Mouse (Mus musculus) neural tube, embryonic 14.5 days (tissue): ENCODE measurements at regions not wholly inside any gene's neighbourhood (a gene's known extent, or its start where the extent isn't known, plus 50 kb on each side); places are given as distances from the start of the nearest gene placed in this dataset.
A peak's percentile ranks its signal among the peaks of the same experiment; 100 is the strongest.

Experiments used
- ATAC-seq: fragments of 200-750 bp; cut with Nextera tagmentation; 2 replicates; pipeline ENCODE4 v1.8.0; 2017; ENCODE audit warnings: low read depth, mild to moderate bottlenecking, moderate TSS enrichment, moderate library complexity
- H3K27ac ChIP-seq: fragments of 300-500 bp; sonication (generic); 2 replicates; pipeline ENCODE4 v1.5.1; 2014; ENCODE audit warnings: low read depth, mild to moderate bottlenecking, control low read depth, low read length, moderate library complexity, mixed read lengths
- H3K27me3 ChIP-seq: fragments of 300-500 bp; sonication (generic); 2 replicates; pipeline ENCODE4 v1.6.1; 2014; ENCODE audit warnings: low read length; ENCODE audit not compliant: control insufficient read depth, insufficient read depth
- H3K36me3 ChIP-seq: fragments of 300-500 bp; sonication (generic); 2 replicates; pipeline ENCODE4 v1.6.1; 2014; ENCODE audit warnings: low read length, mixed read lengths; ENCODE audit not compliant: control insufficient read depth, insufficient read depth
- H3K4me1 ChIP-seq: fragments of 300-500 bp; sonication (generic); 2 replicates; pipeline ENCODE4 v1.6.1; 2014; ENCODE audit warnings: low read length; ENCODE audit not compliant: control insufficient read depth, insufficient read depth
- H3K4me2 ChIP-seq: fragments of 300-500 bp; sonication (generic); 2 replicates; pipeline ENCODE4 v1.6.1; 2014; ENCODE audit warnings: mild to moderate bottlenecking, low read depth, low read length, control low read depth
- H3K4me3 ChIP-seq: fragments of 300-500 bp; sonication (generic); 2 replicates; pipeline ENCODE4 v1.5.1; 2014; ENCODE audit warnings: low read depth, low read length, control low read depth, mixed read lengths
- H3K9ac ChIP-seq: fragments of 300-500 bp; sonication (generic); replicated peaks from 2 replicates; pipeline ENCODE4 v1.6.1; 2014; ENCODE audit warnings: low read depth, mild to moderate bottlenecking, control low read depth, low read length, mixed read lengths
- H3K9me3 ChIP-seq: fragments of 300-500 bp; sonication (generic); 2 replicates; pipeline ENCODE4 v1.6.1; 2016; ENCODE audit warnings: low read length; ENCODE audit not compliant: control insufficient read depth
- WGBS: fragments of 180-500 bp; shearing (Covaris S2); extraction: QIAGEN DNeasy Blood & Tissue Kit; methylation state at CpG from one replicate; pipeline ENCODE4 v1.1.7; 2014; 5-methylcytosine and 5-hydroxymethylcytosine counted together

DNA sequence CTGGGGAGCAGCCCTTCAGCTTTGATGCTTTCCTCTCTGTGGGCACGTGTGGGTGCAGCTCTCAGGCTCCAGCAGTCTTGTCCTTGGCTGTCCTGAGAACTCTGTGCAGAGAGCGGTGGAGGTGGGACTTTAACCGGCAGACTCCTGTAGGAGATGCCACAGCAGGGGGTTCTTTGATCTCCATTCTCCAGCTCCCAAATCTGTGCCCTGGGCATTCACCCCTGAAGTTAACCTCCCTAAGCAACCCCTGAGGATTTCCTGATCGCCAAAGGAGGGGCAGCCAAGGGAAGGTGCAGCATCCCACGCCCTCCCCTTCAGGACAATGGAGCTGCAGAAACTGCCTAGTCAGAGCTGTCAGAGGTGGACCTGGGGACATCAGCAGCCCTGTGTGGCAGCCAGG, 73.2 kb upstream of the Spaca7 start:
- WGBS = 16% methylated on average over 5 of the region's 5 CpGs
- Histone ChIP-seq H3K27me3 (peaks cover 14% of the 10 kb centered on the region), H3K27ac (no peak overlapping the region), H3K9me3 (no peaks in the 10 kb centered on the region), H3K4me3 (no peak overlapping the region), H3K9ac (no peak overlapping the region), H3K36me3 (no peaks in the 10 kb centered on the region), H3K4me2 (no peak overlapping the region), H3K4me1 (peaks cover 11% of the 10 kb centered on the region; the same call in 1 of the 2 replicates)
- no peak for ATAC-seq

DNA sequence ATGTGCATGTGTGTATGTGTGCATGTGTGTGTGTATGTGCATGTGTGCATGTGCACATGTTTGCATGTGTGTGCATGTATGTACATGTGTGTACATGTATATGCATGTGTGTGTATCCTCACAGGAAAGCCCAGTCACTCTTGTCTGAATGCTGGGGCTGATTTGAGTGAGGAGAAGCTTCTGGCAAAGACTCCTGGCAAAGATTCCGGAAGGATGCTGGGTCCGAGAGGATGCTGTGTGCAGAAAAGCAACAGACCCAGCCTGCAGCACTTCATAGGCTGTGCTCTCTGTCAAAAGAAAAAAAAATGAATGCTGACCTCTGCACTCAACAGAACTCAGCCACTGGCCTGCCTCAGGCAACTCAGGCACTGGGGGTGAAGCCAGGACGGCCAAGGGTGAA, 72.5 kb upstream of the Spaca7 start:
- 52% methylated on average over 3 of the region's 3 CpGs for WGBS
- peaks cover 18% of the 10 kb centered on the region for H3K27me3 ChIP-seq
- no peak for ATAC-seq

DNA sequence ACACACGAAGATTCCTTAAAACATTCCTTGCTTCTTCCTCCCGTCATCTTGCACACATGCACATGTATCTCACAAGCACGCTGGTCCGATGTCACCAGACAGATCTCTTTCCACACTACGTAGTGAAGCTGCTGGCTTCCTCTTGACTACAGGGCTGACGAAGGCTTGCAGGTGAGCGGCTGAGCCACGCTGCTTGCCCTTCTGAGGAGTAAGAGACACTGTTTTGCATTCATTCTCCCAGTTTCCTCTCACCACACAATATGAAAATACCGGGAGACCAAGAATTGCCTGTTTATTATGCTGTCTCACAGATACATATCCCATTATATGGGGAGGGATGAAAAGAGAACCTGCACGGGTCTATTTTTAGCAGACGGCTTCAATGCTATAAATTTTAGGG, 71.0 kb upstream of the Spaca7 start:
- Histone ChIP-seq H3K27ac (no peak overlapping the region), H3K4me2 (peak overlapping the region; percentile 49), H3K9me3 (no peaks in the 10 kb centered on the region), H3K36me3 (no peaks in the 10 kb centered on the region), H3K4me1 (peaks cover 11% of the 10 kb centered on the region; the same call in 1 of the 2 replicates), H3K27me3 (peaks cover 18% of the 10 kb centered on the region), H3K4me3 (peak overlapping the region; percentile 23), H3K9ac (0 out of 2 replicates have a peak overlapping the region, but pooled peaks have one; percentile 37)
- WGBS = 3% methylated on average over 11 of the region's 11 CpGs
- no peak for ATAC-seq

More for the DNA sequence above, 72.5 kb upstream of the Spaca7 start:
- Histone ChIP-seq H3K9ac (no peak overlapping the region), H3K36me3 (no peaks in the 10 kb centered on the region), H3K4me1 (peaks cover 11% of the 10 kb centered on the region; the same call in 1 of the 2 replicates), H3K9me3 (no peaks in the 10 kb centered on the region), H3K27ac (no peak overlapping the region), H3K4me2 (no peak overlapping the region), H3K4me3 (no peak overlapping the region)

DNA sequence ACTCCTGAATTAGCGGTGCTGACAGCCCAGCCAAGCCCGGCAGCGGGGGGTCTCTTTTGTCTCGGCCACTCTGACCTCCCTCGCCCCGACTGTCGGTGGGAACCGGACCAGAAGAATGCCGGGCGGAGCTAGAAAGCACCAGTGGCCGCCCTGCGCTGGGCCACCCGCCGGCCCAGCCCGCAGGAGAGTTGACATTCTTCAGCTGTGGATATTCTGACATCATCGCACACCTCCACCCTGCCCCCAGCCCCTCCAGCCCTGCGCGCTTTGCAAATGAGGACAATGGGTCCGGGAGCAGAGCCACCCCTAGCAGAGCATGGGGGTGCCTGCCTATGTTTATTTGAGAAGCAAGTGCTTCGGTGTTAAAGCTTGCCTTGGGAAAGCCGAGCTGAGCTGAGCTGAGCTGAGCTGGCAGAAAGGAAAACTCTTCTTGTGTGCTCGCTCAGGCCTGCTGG, 70.5 kb upstream of the Spaca7 start:
- H3K4me1 ChIP-seq = peaks cover 11% of the 10 kb centered on the region; the same call in 1 of the 2 replicates
- H3K4me2 ChIP-seq = peak overlapping the region; percentile 49
- peak overlapping the region; percentile 23 for H3K4me3 ChIP-seq
- no peaks in the 10 kb centered on the region for H3K36me3 ChIP-seq
- no peaks in the 10 kb centered on the region for H3K9me3 ChIP-seq
- H3K27me3 ChIP-seq = peaks cover 18% of the 10 kb centered on the region
- peak overlapping the region; percentile 37; the same call in 1 of the 2 replicates for H3K9ac ChIP-seq
- peak; percentile 70 for ATAC-seq
- WGBS = under 1% methylated on average over 22 of the region's 22 CpGs
- H3K27ac ChIP-seq = no peak overlapping the region

DNA sequence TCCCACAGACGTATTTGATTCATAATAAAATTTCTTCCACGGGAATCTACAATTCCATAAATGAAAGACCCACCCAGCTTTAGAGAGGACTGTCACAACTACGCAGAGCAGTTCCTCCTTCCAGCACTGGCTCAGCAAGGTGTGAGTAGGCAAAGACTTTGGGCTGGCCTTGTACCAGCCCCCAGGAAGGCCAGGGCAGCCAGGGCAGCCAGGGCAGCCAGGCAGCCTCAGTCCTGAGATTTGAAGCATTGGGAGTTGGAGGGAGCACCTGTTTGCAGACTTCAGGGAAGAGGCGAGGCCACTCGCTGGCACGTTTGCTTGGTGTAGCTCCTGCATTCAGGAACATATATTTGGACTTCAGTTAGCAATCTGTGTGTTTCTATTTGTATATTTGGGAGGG, 70.0 kb upstream of the Spaca7 start:
- peak overlapping the region; percentile 49; the same call in 1 of the 2 replicates for H3K4me2 ChIP-seq
- H3K36me3 ChIP-seq = no peaks in the 10 kb centered on the region
- H3K9ac ChIP-seq = no peak overlapping the region
- peaks cover 11% of the 10 kb centered on the region; the same call in 1 of the 2 replicates for H3K4me1 ChIP-seq
- H3K27ac ChIP-seq = no peak overlapping the region
- peak overlapping the region; percentile 23; the same call in 1 of the 2 replicates for H3K4me3 ChIP-seq
- no peaks in the 10 kb centered on the region for H3K9me3 ChIP-seq
- 7% methylated on average over 6 of the region's 6 CpGs for WGBS
- peaks cover 18% of the 10 kb centered on the region for H3K27me3 ChIP-seq
- ATAC-seq = no peak; the same call in 1 of the 2 replicates

DNA sequence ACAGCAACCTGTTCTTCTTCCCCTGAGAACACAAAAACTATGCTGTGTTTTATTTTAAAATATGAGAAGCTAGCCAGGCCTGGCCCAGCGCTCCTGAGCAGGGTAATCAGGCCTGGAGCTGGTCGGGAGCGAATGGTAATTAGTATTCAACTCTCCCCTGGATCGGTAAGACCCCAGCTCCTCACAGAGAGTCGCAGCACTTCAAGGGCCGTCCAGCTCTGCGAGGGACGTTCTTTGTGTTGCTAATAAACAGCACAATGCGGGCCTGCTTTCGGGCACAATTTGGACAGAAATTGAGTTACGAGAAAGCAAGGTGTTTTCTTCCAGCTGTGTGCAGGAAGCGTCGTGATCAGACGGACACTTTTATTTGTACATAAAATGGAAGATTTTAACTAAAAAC, 69.5 kb upstream of the Spaca7 start:
- peaks cover 11% of the 10 kb centered on the region; the same call in 1 of the 2 replicates for H3K4me1 ChIP-seq
- peaks cover 18% of the 10 kb centered on the region for H3K27me3 ChIP-seq
- no peak for ATAC-seq
- H3K9ac ChIP-seq = no peak overlapping the region
- H3K9me3 ChIP-seq = no peaks in the 10 kb centered on the region
- H3K36me3 ChIP-seq = no peaks in the 10 kb centered on the region
- H3K4me2 ChIP-seq = no peak overlapping the region
- H3K27ac ChIP-seq = no peak overlapping the region
- 2% methylated on average over 14 of the region's 14 CpGs for WGBS
- H3K4me3 ChIP-seq = no peak overlapping the region

DNA sequence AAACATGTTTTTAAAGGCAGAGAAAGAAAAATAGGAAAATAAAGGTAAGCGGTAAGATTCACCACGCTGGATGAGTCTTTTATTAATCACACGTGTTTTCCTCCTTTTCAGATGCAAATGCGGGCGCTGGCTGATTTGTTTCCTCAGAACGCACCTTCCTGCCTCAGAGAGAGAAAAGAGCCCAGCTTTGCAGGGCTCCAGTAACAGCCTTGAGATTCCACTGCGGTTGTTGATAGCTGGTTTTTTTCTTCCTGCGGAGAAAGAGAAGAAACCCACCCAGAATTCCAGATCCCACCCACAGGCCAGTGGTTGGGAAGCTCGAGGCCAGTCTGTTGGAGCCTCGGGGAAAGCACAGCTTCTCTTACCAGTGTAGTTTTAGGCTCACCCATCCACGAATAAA, 68.6 kb upstream of the Spaca7 start:
- Histone ChIP-seq H3K27me3 (peaks cover 18% of the 10 kb centered on the region), H3K9me3 (no peaks in the 10 kb centered on the region), H3K4me1 (peaks cover 11% of the 10 kb centered on the region; the same call in 1 of the 2 replicates)

DNA sequence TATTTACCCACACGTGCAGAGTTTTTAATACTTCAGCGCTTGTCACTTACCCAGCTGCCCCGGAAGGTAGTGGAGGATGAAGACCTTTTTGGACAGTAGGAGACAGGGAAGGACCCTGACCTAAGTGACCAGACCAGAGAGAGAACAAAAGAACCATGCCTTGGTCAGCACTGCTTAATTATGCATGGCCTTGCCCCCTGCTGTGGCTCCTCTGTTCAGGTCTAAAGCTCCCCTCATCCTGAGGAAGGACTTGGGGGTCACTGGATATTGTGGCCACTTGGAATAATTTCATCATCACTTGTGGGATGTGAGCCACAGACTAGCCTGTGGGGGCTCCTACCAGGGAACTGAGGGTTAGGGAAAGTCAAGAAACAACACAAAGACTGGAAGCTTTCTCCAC, 68.1 kb upstream of the Spaca7 start:
- no peaks in the 10 kb centered on the region for H3K9me3 ChIP-seq
- no peak overlapping the region for H3K27ac ChIP-seq
- ATAC-seq = no peak
- H3K27me3 ChIP-seq = peaks cover 18% of the 10 kb centered on the region
- peaks cover 11% of the 10 kb centered on the region; the same call in 1 of the 2 replicates for H3K4me1 ChIP-seq
- no peak overlapping the region for H3K4me2 ChIP-seq
- H3K9ac ChIP-seq = no peak overlapping the region
- WGBS = 6% methylated on average over 3 of the region's 3 CpGs
- H3K36me3 ChIP-seq = no peaks in the 10 kb centered on the region
- no peak overlapping the region for H3K4me3 ChIP-seq

More for the DNA sequence above, 68.6 kb upstream of the Spaca7 start:
- no peak overlapping the region for H3K4me2 ChIP-seq
- no peaks in the 10 kb centered on the region for H3K36me3 ChIP-seq
- no peak overlapping the region for H3K4me3 ChIP-seq
- no peak for ATAC-seq
- H3K9ac ChIP-seq = no peak overlapping the region
- H3K27ac ChIP-seq = no peak overlapping the region
- WGBS = 2% methylated on average over 11 of the region's 11 CpGs

DNA sequence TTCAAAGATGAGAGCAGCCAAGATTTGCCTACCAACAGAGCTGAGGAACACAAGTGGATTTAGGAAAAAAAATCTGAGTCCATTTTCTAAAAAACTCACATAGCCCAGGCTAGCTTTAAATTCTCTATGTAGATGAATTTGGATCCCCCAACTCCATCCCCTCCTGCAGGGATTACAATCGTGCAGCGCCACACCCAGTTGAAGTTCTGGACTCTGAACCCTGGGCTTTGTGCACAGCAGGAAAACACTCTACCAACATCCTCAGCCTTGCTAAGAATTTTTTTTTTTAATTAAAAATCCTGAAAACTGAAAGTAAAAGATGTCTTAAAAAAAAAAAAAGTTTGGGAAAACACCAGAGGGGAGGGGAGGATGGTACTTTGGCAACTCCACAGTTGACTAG, 62.6 kb upstream of the Spaca7 start:
- Histone ChIP-seq H3K9me3 (no peaks in the 10 kb centered on the region), H3K4me3 (no peak overlapping the region), H3K27ac (no peak overlapping the region), H3K4me2 (no peak overlapping the region), H3K27me3 (no peaks in the 10 kb centered on the region), H3K4me1 (no peaks in the 10 kb centered on the region), H3K9ac (no peak overlapping the region), H3K36me3 (no peaks in the 10 kb centered on the region)
- ATAC-seq = no peak
- WGBS = 67% methylated on average over 2 of the region's 2 CpGs
